Mouse (Mus musculus): ENCODE results near the gene Sh3gl3. TPM values are rescaled to one million over a fixed set of nuclear protein-coding genes. Genes with fewer than 3 reads are reported as not detected.
"Not testable (repeated sequence)": the region's sequence is repeated elsewhere in the genome, so short reads cannot be mapped to it uniquely, and the experiment has no call there.

Sh3gl3 gene
- polyA plus RNA-seq, 1 experiment, result 0.97 TPM

- 37% methylated on average over 11 of the region's 11 CpGs for WGBS
- no peak for DNase-seq (ENCODE audit: low read depth, low spot score)
Observed at GRCm38 (mm10) chr7:82234010-82234897, 60.6 kb downstream of the Sh3gl3 start.

- no peak for DNase-seq (ENCODE audit: low read depth, low spot score)
- WGBS, result 35% methylated on average over 4 of the region's 4 CpGs
Observed at GRCm38 (mm10) chr7:82234898-82235290, 61.3 kb downstream of the Sh3gl3 start.

- WGBS, result 66% methylated on average over 9 of the region's 9 CpGs
- DNase-seq (ENCODE audit: low read depth, low spot score), result no peak
Observed at GRCm38 (mm10) chr7:82235486-82235885, 61.8 kb downstream of the Sh3gl3 start.

GRCm38 (mm10) chr7:82236152-82236898, 62.7 kb downstream of the Sh3gl3 start:
- 77% methylated on average over 11 of the region's 11 CpGs for WGBS
- no peak for DNase-seq (ENCODE audit: low read depth, low spot score)

GRCm38 (mm10) chr7:82236899-82237162, 63.2 kb downstream of the Sh3gl3 start:
- WGBS, result 91% methylated on average over 4 of the region's 4 CpGs
- no peak for DNase-seq (ENCODE audit: low read depth, low spot score)

GRCm38 (mm10) chr7:82240424-82241240, 67.0 kb downstream of the Sh3gl3 start:
- no peak for DNase-seq (ENCODE audit: low read depth, low spot score)
- 46% methylated on average over 8 of the region's 8 CpGs for WGBS

GRCm38 (mm10) chr7:82244701-82245100, 71.1 kb downstream of the Sh3gl3 start:
- DNase-seq (ENCODE audit: low read depth, low spot score), result no peak
- WGBS, result 56% methylated on average over 3 of the region's 3 CpGs

GRCm38 (mm10) chr7:82248953-82249695, 75.5 kb downstream of the Sh3gl3 start:
- WGBS, result 54% methylated on average over 10 of the region's 10 CpGs
- no peak for DNase-seq (ENCODE audit: low read depth, low spot score)

GRCm38 (mm10) chr7:82253309-82253708, 79.7 kb downstream of the Sh3gl3 start:
- DNase-seq (ENCODE audit: low read depth, low spot score), result no peak
- 75% methylated on average over 1 of the region's 1 CpGs for WGBS

GRCm38 (mm10) chr7:82256936-82257335, 83.3 kb downstream of the Sh3gl3 start:
- DNase-seq (ENCODE audit: low read depth, low spot score), result no peak
- 64% methylated on average over 6 of the region's 6 CpGs for WGBS

GRCm38 (mm10) chr7:82257530-82257929, 83.9 kb downstream of the Sh3gl3 start:
- no peak for DNase-seq (ENCODE audit: low read depth, low spot score)
- 80% methylated on average over 4 of the region's 4 CpGs for WGBS

- no peak for DNase-seq (ENCODE audit: low read depth, low spot score)
- 72% methylated on average over 6 of the region's 6 CpGs for WGBS
Observed at GRCm38 (mm10) chr7:82260210-82260609, 86.6 kb downstream of the Sh3gl3 start.

- WGBS, result 27% methylated on average over 8 of the region's 8 CpGs
- no peak for DNase-seq (ENCODE audit: low read depth, low spot score)
Observed at GRCm38 (mm10) chr7:82263141-82263540, 89.5 kb downstream of the Sh3gl3 start.

GRCm38 (mm10) chr7:82264119-82264518, 90.5 kb downstream of the Sh3gl3 start:
- DNase-seq (ENCODE audit: low read depth, low spot score), result peak; percentile 32
- WGBS, result 52% methylated on average over 2 of the region's 2 CpGs

GRCm38 (mm10) chr7:82265365-82265764, 91.7 kb downstream of the Sh3gl3 start:
- 31% methylated on average over 4 of the region's 4 CpGs for WGBS
- DNase-seq (ENCODE audit: low read depth, low spot score), result no peak

GRCm38 (mm10) chr7:82269948-82270347, 96.3 kb downstream of the Sh3gl3 start:
- DNase-seq (ENCODE audit: low read depth, low spot score), result no peak
- WGBS, result 14% methylated on average over 1 of the region's 1 CpGs

GRCm38 (mm10) chr7:82271742-82272141, 98.1 kb downstream of the Sh3gl3 start:
- DNase-seq (ENCODE audit: low read depth, low spot score), result no peak
- 61% methylated on average over 5 of the region's 5 CpGs for WGBS

GRCm38 (mm10) chr7:82272875-82273274, 99.2 kb downstream of the Sh3gl3 start:
- not testable (repeated sequence) for DNase-seq (ENCODE audit: low read depth, low spot score)
- WGBS, result 25% methylated on average over 5 of the region's 5 CpGs

GRCm38 (mm10) chr7:82274011-82274709, 100.5 kb downstream of the Sh3gl3 start:
- no peak for DNase-seq (ENCODE audit: low read depth, low spot score)
- 44% methylated on average over 19 of the region's 19 CpGs for WGBS
